Mouse (Mus musculus): ENCODE data around the gene Trarg1.

DNA sequence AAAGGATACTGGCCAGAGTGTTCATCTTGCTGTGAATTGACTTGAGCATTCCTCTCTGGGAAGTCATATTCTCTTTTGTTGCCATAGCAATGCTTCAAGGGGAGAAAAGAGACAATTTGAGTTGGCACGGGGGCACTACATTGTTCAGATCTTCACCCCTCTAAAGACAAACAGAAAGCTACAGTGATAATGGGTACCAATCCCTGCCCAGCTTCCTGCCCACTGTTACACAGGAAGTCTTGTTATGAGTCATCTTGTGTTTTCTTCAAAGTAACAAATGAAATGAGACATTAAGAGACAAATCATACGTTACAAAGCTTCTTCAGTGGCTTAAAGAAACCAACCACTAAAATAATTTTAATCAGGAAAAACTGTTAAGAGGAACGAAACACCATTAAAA is 55.0 kb downstream of the Trarg1 start:
- TF ChIP-seq CTCF (IDR thresholded peaks at IDR 0.05; ENCODE audit: control insufficient read depth, insufficient read depth, insufficient replicate concordance, low read depth, low read length), result no peak
- TF ChIP-seq POLR2A (IDR thresholded peaks at IDR 0.05; ENCODE audit: control insufficient read depth, low read depth, low read length), result no peak

All from testis, adult 2 months (tissue).